Mouse (Mus musculus): ENCODE measurements around the gene Zfyve9.

Zfyve9 gene

DNA sequence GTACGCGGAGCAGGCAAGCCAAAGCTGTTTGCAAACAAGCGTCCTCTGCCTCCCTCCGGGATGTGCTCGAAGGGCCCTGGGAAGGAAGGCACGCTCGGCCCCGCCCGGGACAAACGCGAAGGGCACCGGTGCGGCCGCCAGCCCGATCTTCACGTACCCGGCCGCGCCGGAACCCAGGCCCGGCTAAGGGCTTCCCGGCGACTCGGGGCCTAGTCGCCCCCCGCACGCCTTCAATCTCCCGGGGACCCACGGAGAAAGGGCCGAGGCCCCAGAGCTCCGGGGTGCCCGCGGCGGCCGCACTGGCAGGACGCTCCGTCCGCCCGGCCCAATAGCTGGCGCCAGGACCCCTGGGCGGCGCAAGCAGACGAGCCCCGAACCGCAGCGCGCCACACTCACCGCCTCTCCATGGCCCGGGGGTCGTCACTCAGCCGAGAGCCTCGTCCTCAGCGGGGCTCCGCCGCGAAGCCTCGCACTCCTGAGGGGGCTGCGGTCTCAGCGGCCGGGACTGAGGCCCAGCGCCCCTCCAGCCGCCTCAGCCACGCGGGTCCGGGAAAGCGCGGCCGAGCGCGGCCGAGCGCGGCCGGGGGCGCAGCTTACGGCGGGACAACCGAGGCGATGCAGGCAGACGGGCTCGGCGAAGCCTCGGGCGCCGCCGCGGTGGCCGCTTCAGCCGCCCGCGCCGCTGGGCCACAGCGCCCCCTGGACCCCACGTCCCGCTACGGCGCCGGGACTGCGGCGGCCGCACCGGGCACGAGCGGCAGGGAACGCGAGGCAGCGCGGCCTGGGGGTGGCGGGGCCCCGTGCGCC lies at the start of gene Zfyve9:
Zfyve9 (minus strand) TSS at position 742 of the 807 bp plus-strand sequence.
- peak; percentile 83 for DNase-seq

DNA sequence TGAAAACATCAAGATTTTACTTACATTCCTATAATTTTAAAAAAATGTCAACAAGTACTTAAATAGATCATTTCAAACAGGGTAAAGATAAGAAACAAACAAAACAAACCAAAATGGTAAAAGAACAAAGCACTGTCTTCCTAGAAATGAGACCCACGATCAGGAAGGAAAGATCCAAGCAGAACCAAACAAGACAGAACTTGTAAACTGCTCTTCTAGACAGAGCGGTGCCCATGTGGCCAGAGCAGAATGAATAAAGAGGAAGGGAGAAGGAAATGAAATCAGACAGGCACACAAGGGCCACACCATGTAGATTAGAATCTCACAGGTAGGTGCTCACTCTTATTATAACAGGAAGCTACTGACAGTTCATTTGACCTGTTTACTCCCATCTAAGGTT lies 46.0 kb upstream of the Zfyve9 start:
- DNase-seq = no peak

DNA sequence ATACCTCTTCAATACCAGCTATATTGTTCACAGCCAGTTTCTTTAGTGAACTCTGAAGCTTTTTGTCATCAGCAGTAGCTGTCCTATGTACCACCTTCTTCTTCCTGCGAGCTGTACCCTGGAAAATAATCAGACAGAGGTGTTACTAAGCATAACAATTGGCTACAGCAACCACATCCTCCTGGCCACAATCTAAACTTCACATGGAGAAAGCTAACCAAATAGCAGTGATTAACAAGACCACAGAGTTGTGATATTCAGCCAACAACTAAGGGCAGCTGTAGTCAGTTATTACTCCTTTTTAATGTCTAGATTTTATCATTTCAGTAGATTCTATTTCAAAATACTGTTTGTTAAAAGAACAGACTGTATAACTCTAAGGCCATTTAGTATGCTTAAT lies 45.5 kb upstream of the Zfyve9 start:
- no peak for DNase-seq

DNA sequence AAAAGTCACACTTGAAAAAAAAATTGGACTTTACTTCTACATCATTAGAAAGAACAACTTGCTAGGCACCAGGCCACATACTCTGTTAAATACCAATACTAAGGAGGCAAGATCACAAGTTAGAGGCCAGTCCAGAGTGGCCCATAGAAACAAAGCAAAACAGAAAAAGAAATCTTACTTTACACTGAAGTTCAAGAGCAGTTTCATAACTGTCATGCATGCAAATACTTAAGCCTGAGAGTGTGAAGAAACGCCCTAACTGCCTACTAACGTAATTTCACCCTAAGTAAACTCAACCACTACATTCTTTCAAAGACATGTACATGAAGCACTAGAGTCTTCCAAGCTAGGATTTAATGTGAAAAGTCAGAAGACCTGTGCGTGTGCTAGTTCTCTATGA lies 45.1 kb upstream of the Zfyve9 start:
- DNase-seq = no peak

DNA sequence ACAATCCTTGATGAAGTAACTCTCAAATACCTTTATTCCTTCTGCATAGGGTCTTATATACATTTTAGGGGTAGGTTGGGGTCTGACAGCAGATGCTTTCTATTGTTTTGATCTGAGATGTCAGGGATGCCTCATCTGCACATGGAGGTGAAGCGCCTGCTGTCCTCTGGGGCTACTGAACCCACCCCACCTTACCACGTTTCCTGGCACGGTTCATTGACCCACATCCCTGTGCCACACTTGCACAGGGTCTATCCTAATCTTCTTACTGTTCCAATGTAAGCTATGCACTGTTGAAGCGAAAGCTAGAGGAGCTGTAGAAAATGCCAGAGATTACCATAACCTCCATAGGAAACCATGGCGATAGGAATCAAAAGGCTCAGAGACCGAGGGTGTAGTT lies 31.0 kb upstream of the Zfyve9 start:
- no peak for DNase-seq

DNA sequence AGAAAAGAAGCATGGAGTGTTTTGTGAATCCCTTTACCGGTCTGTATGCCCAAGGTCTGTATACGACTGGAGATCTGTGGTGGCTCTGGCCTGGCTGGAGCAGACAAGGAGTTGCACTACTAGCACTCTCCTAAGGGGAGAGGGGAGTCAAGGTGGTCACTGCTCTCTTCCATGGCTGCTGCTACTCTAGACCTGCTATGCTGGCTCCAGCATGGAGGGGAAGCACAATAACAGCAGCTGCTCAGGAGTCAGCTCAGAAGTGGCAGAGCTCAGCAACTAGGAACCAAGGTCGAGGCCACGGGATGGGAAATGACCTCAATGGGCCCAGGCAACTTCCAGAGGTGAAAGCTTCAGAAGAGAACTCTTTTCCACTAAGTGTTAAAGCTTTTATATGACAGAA lies 30.5 kb upstream of the Zfyve9 start:
- no peak for DNase-seq

DNA sequence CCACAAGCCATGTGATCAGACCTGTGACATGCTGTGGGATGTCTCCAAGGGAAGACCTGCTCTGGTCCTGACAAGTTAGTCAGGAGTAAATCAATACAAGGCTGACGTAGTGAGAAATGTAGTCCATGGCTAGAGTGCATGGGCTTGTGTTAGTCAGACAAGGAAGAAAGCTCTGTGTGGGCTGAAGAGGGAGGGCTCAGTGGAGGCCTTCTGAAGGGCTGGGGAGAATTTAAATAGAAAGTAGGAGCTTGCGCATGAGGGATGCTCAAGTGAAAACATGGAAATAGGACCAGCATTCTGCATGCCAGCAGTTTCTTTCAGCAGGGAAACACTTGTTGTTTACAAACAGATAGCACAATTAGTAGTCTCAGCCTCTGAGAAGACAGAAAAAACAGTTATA lies 22.9 kb upstream of the Zfyve9 start:
- DNase-seq = no peak

DNA sequence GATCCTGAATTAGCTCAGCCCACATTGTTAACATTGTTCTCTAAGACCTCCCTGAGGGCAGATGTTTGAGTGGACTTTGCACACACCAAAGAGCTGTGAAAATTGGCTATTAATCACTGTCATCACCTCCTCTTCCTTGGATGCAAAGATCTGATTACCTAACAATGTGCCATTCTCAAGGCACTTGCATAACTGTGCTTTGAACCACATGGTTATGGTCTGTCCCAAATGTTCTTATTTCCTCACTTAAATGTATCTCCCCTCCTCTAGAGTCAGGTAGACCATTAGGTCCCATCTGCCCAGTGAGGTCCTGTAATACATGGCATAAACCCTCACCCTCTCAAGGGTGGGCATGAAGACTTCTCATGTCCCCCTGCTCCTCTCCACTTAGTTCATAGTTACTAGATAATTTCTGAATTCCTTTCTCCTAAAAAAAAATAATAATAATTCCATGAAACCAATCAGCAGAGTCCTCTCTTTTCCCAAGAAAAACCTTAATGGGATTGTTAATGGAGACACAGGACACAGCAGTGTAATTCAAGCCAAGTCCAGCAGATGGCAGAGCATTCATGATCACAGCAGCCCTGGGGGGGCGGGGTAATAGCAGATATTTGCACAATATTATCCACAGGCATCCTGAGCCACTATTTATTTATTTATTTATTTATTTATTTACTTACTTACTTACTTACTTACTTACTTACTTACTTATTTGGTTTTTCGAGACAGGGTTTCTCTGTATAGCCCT lies 17.7 kb upstream of the Zfyve9 start:
- peak; percentile 47 for DNase-seq

DNA sequence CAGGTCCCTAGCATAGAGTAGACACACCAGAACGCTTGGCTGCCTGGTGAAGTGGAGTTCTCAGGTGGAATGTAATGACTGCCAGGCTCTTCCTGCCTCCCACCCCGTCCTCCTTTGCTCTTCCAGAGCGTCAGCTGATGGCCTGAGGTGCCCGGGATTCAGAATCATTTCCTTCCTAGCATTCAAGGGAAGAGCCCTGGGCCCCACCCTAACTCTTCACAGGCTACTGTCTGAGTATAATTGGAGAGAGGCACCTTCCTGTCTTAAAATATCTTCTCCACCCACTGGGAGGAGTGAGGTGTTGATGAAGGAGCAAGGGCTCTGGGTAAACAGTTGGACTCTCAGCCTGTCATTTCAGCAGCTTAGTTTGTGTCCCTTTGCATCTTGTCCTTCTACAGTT lies 16.1 kb upstream of the Zfyve9 start:
- no peak for DNase-seq

DNA sequence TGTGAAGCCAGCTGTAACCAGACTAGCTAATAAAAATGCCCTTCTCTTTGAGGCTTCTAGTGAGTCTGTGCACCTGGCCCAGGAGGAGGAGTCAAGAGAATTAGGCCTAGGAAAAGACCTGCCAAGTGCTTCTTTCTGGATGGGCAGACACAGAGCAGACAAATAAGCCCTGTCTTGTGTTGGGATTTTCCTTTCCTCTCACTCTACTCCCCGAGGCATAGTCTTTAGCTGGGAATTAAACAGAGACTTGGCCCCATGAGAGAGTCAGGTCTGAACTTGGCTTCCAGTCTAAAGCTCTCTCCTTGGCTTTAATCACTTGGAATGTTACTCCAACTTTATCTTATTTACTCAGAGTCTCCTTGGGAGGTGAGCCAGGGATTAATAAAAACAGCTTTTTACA lies 13.3 kb upstream of the Zfyve9 start:
- no peak for DNase-seq

DNA sequence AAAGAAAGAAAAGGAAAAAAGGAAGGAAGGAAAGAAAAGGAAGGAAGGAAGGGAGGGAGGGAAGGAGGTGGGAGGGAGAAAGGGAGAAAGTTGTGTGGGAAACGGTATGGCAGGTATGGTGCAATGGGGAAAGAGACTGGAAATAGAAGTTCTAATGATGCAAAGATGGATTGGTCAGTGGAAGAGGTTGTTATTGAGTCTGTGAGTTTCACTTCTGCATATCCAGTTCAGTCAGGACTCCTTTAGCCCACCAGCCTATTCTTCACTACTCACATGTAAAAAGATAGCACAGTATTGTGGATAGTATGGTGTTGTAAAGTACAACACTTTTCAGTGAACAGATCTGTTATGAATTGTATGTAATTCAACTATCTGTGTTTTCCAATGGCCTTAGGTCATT lies 9.9 kb upstream of the Zfyve9 start:
- DNase-seq = no peak

DNA sequence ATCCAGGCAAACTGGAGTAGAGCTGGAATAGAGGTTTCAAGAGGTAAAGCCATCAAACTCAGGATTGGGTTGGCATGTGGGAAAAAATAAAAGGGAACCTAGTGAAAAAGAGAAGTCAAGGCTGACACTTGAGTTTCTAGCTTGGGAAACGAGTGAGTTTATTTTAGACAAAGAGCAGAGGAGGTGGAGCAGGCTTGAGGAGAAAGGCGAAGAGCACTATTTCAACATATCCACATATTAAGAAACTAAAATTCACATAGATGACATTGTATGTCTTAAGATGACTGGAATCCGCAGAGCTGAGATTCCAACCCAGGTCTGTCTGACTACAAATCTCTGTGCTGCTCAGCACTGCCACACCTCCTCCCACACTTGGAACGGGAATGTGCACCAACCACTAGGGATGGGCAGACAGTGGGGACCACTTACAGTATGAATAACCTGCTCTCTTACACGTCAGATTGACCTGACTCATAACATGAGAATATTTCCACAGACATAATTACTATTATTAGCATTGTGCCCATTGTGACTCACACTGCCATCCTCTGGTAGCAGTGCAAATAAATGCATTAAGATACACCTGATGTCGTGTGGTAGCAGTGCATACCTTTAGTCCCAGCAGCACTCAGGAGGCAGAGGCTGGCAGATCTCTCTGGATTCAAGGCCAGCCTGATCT lies 8.8 kb upstream of the Zfyve9 start:
- DNase-seq = no peak

DNA sequence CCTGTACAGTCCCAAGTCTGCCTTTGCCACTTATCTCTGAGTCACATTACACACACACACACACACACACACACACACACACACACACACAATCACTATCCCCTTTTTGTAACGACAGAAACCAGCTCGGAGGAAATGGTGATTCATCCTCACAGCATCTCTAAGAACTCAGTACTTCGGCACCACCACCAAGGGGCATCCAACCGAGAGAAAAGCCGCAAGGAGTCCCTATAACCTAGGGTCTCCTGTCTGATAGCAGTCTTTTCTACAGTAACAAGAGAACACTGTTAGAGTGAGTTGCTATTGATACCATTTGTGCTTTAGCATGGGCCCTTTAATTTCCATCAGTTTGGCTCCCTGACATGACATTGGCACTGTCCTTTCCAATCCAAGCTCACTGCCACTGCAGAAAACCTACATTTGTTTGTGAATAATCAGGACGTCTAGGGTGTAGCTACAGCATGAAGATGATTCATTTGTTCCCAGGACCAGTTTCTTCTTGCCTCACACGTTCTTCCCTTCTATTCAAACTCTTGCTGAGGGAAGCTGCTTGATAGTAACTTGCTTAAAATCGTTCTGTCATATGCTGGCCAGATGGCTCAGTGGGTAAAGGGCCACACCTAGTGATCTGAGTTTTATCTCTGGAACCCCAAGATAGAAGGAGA lies 2.0 kb upstream of the Zfyve9 start:
- peak; percentile 36 for DNase-seq

DNA sequence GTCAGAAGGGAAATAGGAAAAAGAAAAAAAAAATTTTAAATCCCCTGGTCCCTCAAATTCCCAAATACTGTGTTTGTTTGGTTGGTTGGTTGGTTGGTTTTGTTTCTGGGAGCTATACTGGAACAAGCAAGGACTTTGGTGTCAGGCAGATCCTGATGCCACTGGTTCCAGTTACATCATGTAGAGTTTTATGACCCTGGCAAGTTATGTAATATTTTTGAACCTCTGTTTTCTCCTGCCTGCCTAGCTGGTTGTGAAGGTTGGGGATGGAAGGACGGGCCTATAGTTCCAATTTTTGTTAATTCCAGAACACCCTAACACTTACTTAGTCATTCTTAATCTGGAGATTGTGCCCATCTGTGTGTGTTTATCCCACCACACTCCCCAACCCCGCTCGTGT lies 998 bp upstream of the Zfyve9 start:
- peak; percentile 43 for DNase-seq

DNA sequence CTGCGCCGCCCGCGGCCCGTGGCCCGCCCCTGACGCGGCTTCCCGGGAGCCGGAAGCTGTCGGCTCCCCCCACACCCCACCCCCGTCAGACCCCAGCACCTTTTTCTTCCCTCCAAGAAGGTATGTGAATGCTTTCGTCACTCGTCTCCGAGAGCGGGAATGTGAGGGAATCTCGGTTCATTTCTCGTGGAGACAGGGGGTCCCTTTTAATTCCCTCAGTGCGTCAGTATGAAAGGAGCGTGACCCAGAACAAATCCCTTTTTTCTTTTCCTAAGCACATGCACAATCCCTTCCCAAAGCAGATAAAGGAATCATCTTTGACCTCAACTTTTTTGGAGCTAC lies 237 bp upstream of the Zfyve9 start:
- no peak for DNase-seq

DNA sequence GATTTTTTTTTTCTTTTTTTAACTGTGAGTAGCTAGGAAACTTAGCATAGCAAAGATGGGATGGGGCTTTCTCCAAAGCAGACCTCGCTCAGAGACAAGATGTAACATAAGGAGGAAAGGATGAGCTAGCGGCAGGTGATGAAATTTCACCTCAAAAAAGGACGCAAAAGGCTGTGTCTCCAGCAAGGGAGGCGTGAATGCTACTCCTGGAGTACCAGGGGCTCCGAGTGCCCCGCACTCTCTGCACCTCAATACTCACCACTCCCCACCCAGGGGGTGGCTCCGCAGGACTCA lies 888 bp downstream of the Zfyve9 start:
- no peak for DNase-seq

DNA sequence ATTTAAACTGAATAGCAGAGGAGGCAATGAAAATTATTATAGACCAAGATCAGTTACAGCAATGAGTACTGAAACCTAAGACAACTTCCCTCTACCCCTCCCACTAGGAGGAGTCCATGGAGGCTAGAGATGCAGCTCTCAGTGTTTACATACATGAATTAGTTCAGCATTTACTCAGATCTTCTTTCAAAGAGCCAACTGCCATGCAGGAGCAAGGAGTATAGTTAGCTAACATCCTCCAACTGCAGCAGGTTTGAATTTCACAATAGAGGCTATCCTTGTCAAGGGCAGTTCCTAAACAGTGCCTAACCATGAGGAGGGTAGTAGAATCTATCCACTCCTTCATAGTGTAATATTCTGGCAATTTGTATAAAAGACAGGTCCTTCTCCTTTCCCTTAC lies 12.1 kb downstream of the Zfyve9 start:
- no peak for DNase-seq

DNA sequence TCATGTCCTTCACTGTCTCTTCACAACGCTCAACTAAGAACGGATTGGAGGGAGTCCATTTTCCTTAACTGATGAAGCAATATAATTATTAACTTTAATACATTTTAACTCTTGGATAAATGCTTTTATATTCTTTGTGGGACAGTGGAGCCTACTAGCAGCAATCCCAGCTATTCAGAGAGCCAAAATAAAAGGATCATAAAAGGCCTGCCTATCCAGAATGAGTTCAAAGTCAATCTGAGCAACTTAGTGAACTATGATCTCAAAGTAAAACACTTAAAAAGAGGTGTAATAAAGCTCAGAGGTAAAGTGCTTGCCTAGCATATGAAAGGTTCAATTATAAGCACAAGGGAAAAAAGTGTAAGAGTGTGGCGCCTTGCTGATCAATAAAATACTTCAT lies 21.0 kb downstream of the Zfyve9 start:
- DNase-seq = no peak

DNA sequence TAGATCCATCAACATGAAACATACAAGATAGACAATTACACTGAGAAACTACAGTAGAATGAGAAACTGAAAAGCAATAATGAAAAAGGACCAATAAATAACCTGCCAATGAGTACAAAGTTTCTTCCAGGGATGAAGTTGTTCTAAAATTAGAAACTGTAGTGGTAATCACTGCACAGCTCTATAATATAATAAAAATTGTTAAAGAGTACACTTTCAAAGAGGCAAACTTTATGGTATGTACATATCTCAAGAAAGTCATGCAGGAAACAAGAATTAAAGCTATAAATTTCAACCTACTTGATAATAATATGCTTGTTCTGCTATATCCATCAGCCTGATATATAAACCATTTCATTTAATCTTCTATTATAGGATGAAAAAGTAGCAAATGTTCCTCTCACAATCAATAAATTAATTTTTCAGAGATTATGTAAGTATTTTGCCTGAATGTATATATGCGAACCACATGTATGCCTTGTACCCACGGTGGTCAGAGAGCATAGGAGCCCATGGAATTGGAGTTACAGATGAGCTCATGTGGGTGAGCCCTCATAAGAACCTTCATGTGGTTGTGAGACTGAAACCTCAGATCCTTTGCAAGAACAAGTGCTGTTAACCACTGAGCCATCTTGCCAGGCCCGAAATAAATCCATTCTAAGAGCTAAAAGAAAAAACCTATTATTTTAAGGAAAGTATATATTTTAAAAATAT lies 34.3 kb downstream of the Zfyve9 start:
- DNase-seq = no peak

DNA sequence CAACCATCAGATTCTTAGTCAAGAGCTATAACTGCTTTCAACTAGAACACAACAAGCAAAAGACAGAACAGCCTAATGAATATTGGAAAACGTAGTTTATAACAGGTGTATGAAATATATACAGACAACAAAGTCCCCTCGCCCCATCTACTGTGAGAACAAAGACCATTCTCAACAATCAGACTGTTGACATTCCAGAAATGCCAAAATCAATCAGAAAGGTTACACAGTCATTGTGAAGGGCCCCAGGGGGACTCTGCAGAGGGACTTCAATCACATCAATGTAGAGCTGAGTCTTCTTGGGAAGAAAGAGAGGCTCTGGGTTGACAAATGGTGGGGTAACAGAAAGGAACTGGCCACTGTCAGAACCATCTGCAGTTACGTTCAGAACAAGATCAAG lies 49.0 kb downstream of the Zfyve9 start:
- DNase-seq = no peak

DNA sequence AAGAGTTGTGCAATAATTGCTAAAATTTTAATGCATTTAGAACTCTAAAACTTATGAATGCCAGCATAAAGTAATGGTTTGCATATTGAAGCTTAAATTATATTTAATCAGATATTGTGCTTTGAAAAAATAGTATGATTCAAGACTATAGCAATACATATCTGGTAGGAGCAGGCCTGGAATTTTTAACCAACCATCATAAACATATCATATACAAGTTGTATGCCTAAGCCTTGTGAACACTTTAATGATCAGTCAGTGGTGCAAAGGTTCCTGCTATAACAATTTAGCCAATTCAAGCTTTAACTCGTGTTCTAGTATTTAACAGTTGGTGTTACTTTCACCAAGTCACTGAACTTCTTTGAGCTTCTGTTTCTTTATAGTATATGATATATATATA lies 50.1 kb downstream of the Zfyve9 start:
- no peak for DNase-seq

DNA sequence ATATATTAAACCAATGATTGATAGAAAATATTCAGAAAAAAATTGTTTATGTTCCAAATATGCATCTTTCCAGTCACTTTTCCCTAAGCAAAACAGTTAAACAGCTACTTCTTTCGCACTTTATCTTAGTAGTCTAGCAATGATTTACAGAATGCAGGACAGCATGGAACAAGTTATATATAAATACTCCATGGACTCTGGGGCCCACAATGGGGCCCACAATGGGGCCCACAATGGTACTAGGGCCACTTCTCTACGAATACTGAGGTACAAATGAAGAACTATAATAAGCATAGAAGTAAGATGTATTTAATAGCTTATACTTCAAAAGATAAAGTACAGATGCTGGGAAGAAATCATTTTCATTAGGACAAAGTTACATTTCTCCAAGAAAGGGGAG lies 56.5 kb downstream of the Zfyve9 start:
- DNase-seq = no peak

DNA sequence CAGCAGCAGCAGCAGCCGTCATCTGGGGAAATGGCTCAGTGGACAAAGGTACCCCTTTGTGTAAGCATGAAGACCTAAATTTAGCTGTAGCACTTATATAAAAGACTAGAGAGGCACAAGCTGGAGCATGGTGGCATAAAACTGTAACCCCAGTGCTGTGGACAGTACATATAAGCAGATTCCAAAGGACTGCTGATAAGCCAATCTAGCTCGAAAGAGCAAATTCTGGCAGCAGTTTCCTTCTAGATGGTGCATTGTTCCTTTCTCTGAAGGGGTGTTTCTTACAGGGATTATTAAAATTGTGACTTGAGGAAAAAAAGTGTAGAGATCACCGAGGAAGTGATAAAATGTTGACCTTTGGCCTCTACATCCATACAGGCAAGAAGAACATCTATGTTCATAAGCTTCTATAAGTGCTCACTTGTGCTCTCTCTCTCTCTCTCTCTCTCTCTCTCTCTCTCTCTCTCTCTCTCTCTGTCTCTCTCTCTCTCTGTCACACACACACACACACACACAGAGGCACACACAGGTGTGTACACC lies 59.3 kb downstream of the Zfyve9 start:
- DNase-seq = no peak

All from cerebellum, adult 9-11 months (tissue).